Mouse (Mus musculus): ENCODE data around the gene Hist1h3e.

Gene Hist1h3e

GRCm38 (mm10) chr13:23538249-23538648 lies 23.9 kb downstream of the Hist1h3e start:
- DNase-seq (ENCODE audit: low spot score in 2 of 2) = no peak

DNA sequence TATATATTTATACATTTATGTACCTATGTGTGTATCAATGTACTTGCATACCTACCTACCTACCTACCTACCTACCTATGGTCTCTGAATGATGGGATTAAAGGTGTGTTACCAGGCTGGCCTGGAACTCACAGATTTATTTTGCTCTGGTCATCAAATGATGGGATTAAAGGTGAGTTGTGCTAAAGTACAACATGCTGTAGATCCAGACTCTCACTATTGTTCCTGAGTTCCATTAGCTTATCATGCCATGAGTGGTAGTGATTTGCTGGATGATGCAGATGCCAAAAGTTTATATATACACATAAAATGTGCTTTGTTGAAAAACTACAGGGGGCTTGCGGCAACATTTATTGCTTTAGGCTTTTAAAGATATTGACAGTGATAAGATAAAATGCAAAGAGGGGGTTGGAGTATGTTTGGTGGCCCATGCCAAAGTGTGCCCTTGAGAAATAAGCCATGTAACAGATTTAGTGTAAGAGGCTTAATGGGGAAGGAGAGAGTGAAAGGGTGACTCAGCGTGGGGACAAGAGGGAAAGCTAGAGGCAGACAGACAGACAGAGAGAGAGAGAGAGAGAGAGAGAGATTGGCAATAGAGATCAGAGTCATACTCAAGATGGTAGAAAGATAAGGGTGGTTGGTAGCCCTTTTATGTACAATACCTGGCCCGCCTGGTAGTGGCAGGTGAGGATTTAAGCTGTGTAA lies 25.0 kb downstream of the Hist1h3e start:
- DNase-seq (ENCODE audit: low spot score in 2 of 2) = no peak

DNA sequence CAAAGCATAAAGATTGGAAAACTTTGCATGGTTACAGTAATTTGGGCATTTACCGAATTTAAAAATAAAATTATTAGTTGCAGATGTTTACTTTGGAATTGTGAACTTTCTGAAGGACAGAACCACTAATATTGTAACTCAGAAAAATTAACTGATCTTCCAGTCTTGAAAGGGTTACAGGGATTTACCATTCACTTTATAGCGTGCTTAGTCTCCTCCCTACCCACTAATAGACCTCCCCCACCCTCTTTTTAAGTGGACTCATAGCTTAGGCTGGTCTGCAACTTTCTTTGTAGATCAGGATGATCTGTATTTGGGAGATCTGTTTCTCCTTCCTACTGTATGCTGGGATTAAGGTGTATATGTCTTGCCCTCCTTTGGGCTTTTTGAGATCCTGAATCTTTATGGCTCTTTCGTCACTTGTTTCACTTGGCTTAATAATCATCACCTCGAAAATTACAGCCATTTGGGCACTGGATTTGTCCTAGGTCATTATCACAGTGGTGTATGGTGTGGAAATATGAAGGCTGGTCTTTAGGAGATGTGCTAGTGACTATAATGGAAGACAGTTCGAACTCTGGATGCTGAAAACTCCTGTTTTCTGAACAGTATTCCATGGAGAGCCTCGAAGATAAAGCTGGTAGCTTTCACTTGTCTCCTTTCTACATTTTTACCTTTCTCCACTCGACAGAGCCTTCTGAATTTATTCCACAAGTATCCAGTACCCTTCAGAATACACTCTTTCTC lies 25.9 kb downstream of the Hist1h3e start:
- DNase-seq (ENCODE audit: low spot score in 2 of 2) = no peak

DNA sequence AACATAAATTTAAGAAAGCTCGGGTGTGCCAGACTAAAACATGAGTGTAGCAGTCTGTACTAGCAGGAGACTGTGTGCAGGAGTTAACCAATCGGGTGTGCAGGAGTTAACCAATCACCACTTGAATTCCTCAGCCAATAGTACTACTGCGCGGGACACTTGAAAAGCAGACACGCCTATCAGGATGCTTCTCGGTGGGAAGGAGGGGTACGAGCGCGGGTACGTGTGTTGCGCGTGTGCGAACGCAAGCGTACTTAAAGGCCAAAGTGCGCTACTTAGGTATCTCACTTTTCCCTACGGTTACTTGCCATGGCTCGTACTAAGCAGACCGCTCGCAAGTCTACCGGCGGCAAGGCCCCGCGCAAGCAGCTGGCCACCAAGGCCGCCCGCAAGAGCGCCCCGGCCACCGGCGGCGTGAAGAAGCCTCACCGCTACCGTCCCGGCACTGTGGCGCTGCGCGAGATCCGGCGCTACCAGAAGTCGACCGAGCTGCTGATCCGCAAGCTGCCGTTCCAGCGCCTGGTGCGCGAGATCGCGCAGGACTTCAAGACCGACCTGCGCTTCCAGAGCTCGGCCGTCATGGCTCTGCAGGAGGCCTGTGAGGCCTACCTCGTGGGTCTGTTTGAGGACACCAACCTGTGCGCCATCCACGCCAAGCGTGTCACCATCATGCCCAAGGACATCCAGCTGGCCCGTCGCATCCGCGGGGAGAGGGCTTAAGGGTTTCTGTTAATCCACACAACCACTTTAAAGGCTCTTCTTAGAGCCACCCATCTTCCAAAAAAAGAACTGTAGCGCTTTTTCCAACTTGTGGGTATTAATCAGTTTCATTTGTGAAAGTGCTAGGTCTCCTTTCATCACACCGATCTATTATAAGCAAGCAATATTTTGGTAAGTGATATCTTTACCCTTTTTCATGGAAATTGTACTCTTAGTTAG lies 26.8 kb downstream of the Hist1h3e start, which contains the start of gene Hist1h3g:
TSS of gene Hist1h3g (plus strand) at position 286 of the 939 bp plus-strand sequence.
- peak; percentile 89 to 90 for DNase-seq (ENCODE audit: low spot score in 2 of 2)

DNA sequence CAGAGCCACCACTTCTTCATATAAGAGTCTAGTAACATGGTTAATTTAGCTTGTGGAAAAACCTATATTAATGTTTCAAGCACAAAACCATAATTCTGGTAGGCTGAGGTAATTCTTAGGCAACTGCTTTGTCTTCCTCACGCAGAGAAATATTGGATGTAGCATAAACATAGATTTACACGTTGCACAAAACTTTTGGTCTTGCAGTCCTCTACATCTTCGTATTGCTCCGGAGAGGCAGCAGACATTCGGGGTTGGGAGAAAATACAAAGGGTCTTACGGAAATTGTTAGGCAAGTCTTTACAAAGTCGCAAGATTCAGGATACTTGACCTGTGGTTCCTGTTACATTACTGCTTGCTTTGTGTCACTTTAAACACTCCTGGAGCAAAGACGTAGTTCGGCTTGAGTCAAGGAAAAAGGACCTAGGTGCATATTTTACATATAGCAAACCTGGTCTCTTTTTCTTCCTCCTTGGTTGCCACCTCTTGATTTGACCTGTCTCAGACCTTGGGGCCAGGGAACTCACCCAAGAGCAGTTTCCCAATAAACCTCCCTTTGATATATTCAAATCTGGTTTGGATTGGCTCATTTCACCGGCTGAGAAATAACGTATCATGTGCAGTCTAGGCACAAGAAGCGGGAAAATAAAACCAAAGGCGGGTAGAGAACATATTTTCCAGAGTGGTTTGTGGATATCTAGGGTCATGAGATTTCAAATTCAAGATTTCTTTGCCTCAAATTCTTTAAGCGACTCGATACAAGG lies 27.6 kb downstream of the Hist1h3e start:
- DNase-seq (ENCODE audit: low spot score in 2 of 2) = no peak

DNA sequence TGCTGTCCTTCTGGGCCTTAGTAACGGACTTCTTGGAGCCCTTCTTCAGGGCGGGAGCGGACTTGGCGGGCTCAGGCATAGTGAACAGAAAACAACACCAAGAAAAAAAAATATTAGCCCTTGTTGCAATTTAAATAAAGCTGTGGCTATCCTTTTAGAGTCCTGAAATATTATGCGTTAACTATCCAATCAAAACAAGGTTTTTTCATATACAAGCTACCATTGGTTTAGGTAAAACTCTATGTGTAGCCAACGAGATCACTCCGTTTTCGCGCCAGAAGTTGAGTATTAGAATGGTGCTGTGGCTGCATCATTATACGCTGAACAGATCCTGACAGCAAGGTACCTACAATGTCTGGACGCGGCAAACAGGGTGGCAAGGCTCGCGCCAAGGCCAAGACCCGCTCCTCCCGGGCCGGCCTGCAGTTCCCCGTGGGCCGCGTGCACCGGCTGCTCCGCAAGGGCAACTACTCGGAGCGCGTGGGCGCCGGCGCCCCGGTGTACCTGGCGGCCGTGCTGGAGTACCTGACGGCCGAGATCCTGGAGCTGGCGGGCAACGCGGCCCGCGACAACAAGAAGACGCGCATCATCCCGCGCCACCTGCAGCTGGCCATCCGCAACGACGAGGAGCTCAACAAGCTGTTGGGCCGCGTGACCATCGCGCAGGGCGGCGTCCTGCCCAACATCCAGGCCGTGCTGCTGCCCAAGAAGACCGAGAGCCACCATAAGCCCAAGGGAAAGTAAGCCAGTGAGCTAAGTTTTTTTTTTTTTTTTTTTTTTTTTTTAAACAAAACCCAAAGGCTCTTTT lies 28.4 kb downstream of the Hist1h3e start, which contains the start of gene Hist1h2af:
TSS of gene Hist1h2af (plus strand) at position 347 of the 808 bp plus-strand sequence.
- DNase-seq (ENCODE audit: low spot score in 2 of 2) = peak; percentile 54 to 66

GRCm38 (mm10) chr13:23532262-23533075 lies 29.7 kb downstream of the Hist1h3e start:
- no peak for DNase-seq (ENCODE audit: low spot score in 2 of 2)

- DNase-seq (ENCODE audit: low spot score in 2 of 2) = peak; percentile 96 to 97
Measured at GRCm38 (mm10) chr13:23530901-23531875, 31.0 kb downstream of the Hist1h3e start, which contains the start of gene Hist1h4h. Gene Hist1h4h, plus strand, starts transcription at chr13:23531050.

- peak; percentile 54 to 76 for DNase-seq (ENCODE audit: low spot score in 2 of 2)
Measured at GRCm38 (mm10) chr13:23530181-23530900, 31.8 kb downstream of the Hist1h3e start.

DNA sequence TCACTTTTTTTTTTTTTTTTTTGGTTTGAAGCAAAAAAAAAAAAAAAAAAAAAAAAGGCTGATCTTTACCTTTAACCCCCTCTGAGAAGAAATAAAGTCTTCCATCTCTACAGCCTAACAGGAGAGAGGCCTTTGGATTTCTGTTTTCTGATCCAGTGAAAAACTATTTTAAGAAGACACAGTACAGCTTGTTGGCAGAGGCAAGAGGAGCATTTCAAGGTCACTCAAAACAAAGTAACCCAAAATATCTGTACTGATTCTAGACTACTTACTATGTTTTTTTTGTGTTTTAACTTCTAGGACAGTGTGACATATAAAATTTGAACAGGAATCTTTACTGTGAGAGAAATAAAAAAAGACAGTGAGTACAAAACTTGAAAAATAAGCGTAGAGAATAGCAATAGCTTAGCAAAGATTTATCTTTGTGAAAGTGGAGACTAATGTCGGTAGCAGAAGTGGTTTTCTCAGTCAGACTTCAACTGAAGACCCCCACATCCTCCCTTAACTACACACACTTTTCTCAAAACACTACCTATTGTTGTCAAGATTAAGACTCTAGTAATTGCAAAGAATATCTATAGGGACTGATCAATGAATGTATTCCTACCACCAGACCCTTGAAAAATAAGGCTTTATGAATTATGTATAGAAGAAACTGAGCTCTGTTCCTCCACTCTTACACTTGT lies 32.5 kb downstream of the Hist1h3e start:
- DNase-seq (ENCODE audit: low spot score in 2 of 2) = no peak

DNA sequence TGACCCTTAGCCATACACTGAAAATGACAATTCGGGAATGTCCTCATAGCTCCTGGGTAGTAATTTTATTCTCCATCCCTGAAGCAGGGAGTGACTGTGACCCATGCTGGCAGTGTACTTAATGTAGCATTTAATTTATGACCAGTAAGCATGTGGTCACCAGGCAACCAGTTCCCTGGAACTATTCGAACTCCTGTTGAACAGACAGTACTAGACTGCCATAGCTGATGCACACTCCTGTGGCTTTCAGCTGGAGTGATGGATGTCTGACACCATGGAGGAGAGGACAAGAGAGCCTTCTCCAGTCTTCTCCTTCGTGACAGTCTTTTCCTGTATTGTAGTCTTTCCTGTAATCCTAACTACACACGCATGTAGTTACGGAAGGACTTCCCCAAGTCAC lies 33.2 kb downstream of the Hist1h3e start:
- no peak for DNase-seq (ENCODE audit: low spot score in 2 of 2)

DNA sequence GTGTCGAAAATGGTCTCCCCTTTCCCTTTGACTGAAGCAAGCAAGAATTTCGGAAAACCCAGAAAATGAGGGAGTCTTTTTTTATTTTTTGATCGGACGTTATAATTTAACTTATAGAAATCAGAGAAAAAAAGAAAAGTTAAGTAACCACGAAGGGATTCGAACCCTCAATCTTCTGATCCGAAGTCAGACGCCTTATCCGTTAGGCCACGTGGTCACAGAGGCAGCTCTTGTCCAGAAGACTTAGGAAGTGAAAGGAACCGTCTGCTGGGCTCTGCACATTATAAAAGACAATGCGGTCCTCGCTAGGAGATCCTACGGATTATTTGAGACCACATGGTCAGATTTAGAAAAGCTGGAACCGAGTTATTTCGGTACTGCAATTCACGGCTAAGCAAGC lies 35.9 kb downstream of the Hist1h3e start:
- DNase-seq (ENCODE audit: low spot score in 2 of 2) = peak; percentile 85 to 96

DNA sequence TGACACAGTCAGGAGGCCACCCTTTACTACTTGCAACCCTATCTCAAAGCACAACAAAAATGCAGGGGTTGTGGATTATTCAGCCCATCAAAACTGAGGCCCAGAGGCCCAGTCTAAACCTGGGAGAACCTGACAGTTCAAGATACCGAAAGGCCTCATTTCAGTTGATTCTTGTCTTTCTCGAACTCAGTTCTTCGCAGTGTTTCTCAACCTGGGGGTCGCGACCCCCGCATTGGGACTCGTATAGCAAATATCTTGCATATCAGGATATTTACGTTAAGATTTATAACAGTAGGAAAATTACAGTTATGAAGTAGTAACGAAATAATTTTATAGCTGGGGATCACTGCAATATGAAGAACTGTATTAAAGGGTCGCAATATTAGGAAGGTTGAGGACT lies 36.3 kb downstream of the Hist1h3e start:
- no peak for DNase-seq (ENCODE audit: low spot score in 2 of 2)

- DNase-seq (ENCODE audit: low spot score in 2 of 2) = peak in 1 of 2 experiments; percentile 50
Measured at GRCm38 (mm10) chr13:23524654-23525053, 37.5 kb downstream of the Hist1h3e start.

DNA sequence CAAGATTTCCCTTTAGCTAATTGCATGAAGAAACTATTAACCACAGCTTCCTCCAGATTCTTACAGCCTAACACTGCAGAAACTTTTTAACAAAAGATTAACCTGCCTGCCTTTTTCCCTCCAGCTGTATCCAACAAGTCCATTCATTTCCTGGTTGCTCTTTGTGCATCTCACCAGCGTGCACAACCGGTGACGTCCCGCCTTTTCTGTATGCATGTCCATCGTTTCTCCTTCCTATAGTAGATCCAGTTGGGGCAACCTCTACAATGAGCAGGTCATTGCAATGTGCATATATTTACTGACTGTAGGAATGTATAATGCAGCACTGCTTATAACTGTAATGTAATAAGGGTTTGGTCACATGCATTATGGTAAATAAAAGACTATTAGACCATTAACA lies 38.2 kb downstream of the Hist1h3e start:
- DNase-seq (ENCODE audit: low spot score in 2 of 2) = no peak

DNA sequence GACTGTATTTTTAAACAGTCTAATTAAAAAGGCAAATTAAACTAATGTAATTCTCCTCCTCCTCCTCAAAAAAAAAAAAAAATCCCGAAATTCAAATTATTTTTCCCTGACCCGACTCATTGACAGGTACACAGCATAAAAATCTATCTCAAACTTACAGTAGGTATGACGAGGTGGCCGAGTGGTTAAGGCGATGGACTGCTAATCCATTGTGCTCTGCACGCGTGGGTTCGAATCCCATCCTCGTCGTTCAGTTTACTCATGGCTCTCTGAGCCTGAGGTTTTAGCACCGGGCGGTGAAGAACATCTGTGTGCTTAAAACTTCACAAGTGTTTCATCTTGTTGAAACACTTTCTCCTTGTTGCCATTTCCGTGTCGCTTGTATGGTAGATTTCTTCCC lies 40.5 kb downstream of the Hist1h3e start:
- DNase-seq (ENCODE audit: low spot score in 2 of 2) = peak; percentile 42 to 74

DNA sequence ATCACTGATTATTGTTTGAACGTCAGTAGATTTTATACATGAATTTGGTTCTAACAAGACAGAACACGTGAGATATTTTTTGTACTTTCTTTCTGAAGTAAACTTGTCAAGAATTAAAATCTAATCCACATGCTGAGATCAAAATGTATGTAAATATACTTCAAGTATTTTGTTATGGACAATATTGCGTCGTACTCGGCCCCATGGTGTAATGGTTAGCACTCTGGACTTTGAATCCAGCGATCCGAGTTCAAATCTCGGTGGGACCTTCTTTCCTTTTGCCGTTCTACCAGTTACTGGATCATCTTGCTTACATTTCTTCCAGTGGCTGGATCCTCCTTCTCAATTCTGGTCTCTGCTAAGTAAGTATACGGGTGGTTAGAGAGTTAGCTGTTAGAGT lies 42.8 kb downstream of the Hist1h3e start:
- peak; percentile 63 to 81 for DNase-seq (ENCODE audit: low spot score in 2 of 2)
